Mouse (Mus musculus) induced T-regulatory cell, adult 2 months (primary cell): ENCODE measurements around the gene Sf3a3.

ENCODE experiments used
- DNase-seq: peaks from one replicate; pipeline ENCODE4 v3.0.0-alpha.2; 2012; ENCODE audit warnings: low read depth

Sf3a3 gene

DNA sequence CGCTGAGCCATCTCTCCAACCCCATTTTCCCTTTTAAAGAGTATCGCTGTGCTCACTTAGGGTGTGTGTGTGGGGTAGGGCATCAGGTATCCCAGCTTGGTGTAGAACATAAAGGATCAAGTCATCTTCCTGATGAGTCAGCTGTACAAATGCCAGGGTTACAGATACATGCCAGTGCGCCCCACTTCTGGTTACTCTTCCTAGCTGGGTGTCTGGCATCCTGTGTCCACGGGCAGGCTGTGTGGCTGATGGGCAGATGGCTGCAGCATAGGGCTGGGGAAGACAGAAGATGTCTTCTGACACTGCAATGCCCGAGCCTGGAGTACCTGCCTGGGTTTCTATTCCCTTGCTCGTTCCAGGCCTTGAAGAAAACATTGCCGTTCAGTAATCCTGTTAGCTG lies 66.8 kb downstream of the Sf3a3 start:
- DNase-seq: no peak
